Mouse (Mus musculus) intestine, embryonic 15.5 days (tissue): ENCODE results near the gene Ogfod2. TPM values are rescaled to one million over a fixed set of nuclear protein-coding genes. Genes with fewer than 3 reads are reported as not detected.

Source experiments
- ATAC-seq: fragments of 200-750 bp; cut with Nextera tagmentation; 2 replicates; pipeline ENCODE4 v1.8.0; 2017; ENCODE audit warnings: moderate TSS enrichment, moderate library complexity
- H3K27ac ChIP-seq: fragments of 300-500 bp; sonication (generic); 2 replicates; pipeline ENCODE4 v1.5.1; 2015; ENCODE audit warnings: mild to moderate bottlenecking, inconsistent platforms
- H3K27me3 ChIP-seq: fragments of 300-500 bp; sonication (generic); replicated peaks from 2 replicates; pipeline ENCODE4 v1.6.1; 2015; ENCODE audit warnings: inconsistent platforms
- H3K36me3 ChIP-seq: fragments of 300-500 bp; sonication (generic); 2 replicates; pipeline ENCODE4 v1.6.1; 2015; ENCODE audit warnings: inconsistent platforms
- H3K4me1 ChIP-seq: fragments of 300-500 bp; sonication (generic); replicated peaks from 2 replicates; pipeline ENCODE4 v1.6.1; 2015; ENCODE audit warnings: inconsistent platforms
- H3K4me2 ChIP-seq: fragments of 300-500 bp; sonication (generic); replicated peaks from 2 replicates; pipeline ENCODE4 v1.6.1; 2015; ENCODE audit warnings: mild to moderate bottlenecking, inconsistent platforms
- H3K4me3 ChIP-seq: fragments of 300-500 bp; sonication (generic); replicated peaks from 2 replicates; pipeline ENCODE4 v1.5.1; 2015; ENCODE audit warnings: inconsistent platforms
- H3K9ac ChIP-seq: fragments of 300-500 bp; sonication (generic); 2 replicates; pipeline ENCODE4 v1.6.1; 2015; ENCODE audit warnings: inconsistent platforms
- H3K9me3 ChIP-seq: fragments of 300-500 bp; sonication (generic); 2 replicates; pipeline ENCODE4 v1.6.1; 2016; ENCODE audit warnings: inconsistent platforms
- WGBS: fragments of 180-500 bp; shearing (Covaris S2); methylation state at CpG from one replicate; pipeline ENCODE4 v1.1.7; 2015; 5-methylcytosine and 5-hydroxymethylcytosine counted together
- polyA plus RNA-seq: library from polyadenylated mRNA; unstranded; fragments of >200 nt; fragmentation: Nextera tagmentation; extraction: Ambion mirVana; gene quantifications from 2 replicates; pipeline ENCODE4 v1.2.1, GENCODE M21; 2015

Gene Ogfod2
- polyA plus RNA-seq, 1 experiment from 2014 or later: 26.3 TPM

- Histone ChIP-seq H3K36me3 (peaks cover 33% of the 10 kb centered on the region), H3K9me3 (no peaks in the 10 kb centered on the region), H3K4me2 (no peak overlapping the region), H3K9ac (no peak overlapping the region), H3K4me1 (peaks cover 4% of the 10 kb centered on the region), H3K27ac (no peak overlapping the region), H3K4me3 (no peak overlapping the region), H3K27me3 (no peaks in the 10 kb centered on the region)
- 90% methylated on average over 18 of the region's 18 CpGs for WGBS
- ATAC-seq: no peak
Observed at GRCm38 (mm10) chr5:124122357-124122756, 10.3 kb downstream of the Ogfod2 start.

- Histone ChIP-seq H3K4me1 (no peaks in the 10 kb centered on the region), H3K27ac (no peak overlapping the region), H3K4me2 (no peak overlapping the region), H3K4me3 (no peak overlapping the region), H3K9me3 (no peaks in the 10 kb centered on the region), H3K9ac (no peak overlapping the region), H3K27me3 (no peaks in the 10 kb centered on the region), H3K36me3 (peaks cover 12% of the 10 kb centered on the region)
- WGBS: 90% methylated on average over 11 of the region's 11 CpGs
- no peak for ATAC-seq
Observed at GRCm38 (mm10) chr5:124125093-124125492, 13.0 kb downstream of the Ogfod2 start.

DNA sequence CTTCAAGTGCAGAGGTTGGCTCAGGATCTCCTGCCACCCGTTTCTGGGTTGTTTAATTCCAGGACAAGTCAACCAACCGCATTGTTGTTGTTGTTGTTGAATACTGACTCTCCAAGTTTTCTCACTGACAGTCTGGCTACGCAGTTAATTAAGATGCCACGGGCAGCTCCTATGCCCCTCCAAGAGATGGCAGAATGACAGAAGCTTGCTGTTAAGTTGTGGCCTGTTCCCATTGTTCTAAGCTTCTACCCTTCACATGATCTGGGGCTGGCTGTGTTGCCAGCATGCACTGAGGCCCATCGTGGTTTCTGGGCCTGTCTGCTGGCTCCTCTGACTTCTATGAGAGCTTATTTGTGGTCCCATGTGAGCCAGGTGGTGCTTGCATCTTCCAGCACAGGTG lies 22.2 kb downstream of the Ogfod2 start:
- Histone ChIP-seq H3K4me3 (no peak overlapping the region), H3K9ac (no peak overlapping the region), H3K4me1 (no peaks in the 10 kb centered on the region), H3K4me2 (no peak overlapping the region), H3K27ac (no peak overlapping the region), H3K36me3 (peaks cover 5% of the 10 kb centered on the region; the same call in 1 of the 2 replicates), H3K27me3 (no peaks in the 10 kb centered on the region), H3K9me3 (no peaks in the 10 kb centered on the region)
- 83% methylated on average over 5 of the region's 5 CpGs for WGBS
- no peak for ATAC-seq

DNA sequence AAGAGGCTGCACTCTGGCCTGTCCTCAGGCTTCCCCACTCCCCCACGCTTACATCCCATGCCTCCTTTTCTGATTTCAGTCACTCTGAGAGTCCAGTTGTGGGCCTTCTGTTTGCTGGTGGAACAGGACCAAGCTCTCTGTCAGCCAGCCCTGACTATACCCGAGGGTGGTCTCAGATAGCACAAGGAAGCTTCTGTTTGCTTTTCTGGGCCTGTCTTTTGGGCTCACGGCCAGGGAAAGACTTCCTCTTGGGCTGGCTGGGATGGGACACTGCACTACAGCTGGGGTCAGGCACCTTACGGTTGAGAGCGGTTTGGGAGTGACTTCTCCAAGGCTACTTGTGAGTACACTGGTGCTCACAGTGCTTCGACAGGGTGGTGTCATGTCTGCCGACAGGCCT lies 26.0 kb downstream of the Ogfod2 start:
- H3K27ac ChIP-seq: no peak overlapping the region
- H3K4me2 ChIP-seq: no peak overlapping the region
- peaks cover 10% of the 10 kb centered on the region for H3K36me3 ChIP-seq
- no peak overlapping the region for H3K9ac ChIP-seq
- H3K27me3 ChIP-seq: no peaks in the 10 kb centered on the region
- H3K9me3 ChIP-seq: no peaks in the 10 kb centered on the region
- whole genome bisulfite sequencing: 59% methylated on average over 7 of the region's 7 CpGs
- no peaks in the 10 kb centered on the region for H3K4me1 ChIP-seq
- ATAC-seq: no peak
- no peak overlapping the region for H3K4me3 ChIP-seq

DNA sequence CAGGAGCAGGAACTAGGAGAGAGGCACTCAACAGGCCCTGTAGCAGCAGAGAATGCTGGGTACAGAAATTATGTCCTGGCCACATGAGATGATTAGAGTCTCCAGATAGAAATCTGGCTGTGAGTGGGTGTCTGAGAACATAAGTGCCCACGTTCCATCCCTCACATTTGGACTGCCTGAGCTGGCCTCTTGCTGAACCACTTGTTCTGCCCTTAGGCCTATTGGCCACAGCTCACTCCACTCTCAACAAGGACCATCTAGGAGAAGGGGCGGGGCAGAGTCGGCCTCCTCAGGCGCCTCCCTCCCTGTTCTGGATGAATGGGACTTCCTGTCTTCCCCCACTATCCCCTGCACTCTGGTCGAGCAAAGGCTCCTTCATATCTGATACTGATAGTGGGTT lies 36.9 kb downstream of the Ogfod2 start:
- no peak overlapping the region for H3K9ac ChIP-seq
- 56% methylated on average over 5 of the region's 5 CpGs for WGBS
- H3K4me3 ChIP-seq: no peak overlapping the region
- no peaks in the 10 kb centered on the region for H3K36me3 ChIP-seq
- no peak overlapping the region for H3K27ac ChIP-seq
- no peak overlapping the region for H3K4me2 ChIP-seq
- no peaks in the 10 kb centered on the region for H3K9me3 ChIP-seq
- ATAC-seq: no peak
- no peaks in the 10 kb centered on the region for H3K27me3 ChIP-seq
- no peaks in the 10 kb centered on the region for H3K4me1 ChIP-seq

DNA sequence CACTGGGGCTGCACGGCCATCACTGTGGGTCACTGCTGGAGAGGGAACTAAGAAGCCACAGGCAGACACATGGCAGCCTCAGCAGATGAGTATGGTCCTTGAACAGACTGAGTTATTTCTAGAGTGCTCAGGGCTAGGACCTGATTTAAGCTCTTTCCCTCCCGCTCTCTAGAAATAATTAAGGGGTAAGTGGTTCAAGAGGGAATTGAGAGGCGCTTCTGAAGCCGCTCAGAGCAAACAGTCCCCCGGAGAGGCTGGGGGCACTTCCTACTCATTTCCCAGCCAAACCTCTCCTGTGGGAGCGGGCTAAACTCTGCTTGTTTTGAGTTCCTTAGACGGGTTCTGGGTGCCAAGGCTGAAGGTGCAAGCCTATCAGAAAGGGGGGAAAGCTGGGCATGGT lies 38.8 kb downstream of the Ogfod2 start:
- H3K36me3 ChIP-seq: no peaks in the 10 kb centered on the region
- no peak overlapping the region for H3K9ac ChIP-seq
- H3K4me2 ChIP-seq: no peak overlapping the region
- WGBS: 83% methylated on average over 7 of the region's 7 CpGs
- no peak overlapping the region for H3K27ac ChIP-seq
- H3K9me3 ChIP-seq: no peaks in the 10 kb centered on the region
- no peak overlapping the region for H3K4me3 ChIP-seq
- no peaks in the 10 kb centered on the region for H3K27me3 ChIP-seq
- no peaks in the 10 kb centered on the region for H3K4me1 ChIP-seq
- no peak for ATAC-seq

DNA sequence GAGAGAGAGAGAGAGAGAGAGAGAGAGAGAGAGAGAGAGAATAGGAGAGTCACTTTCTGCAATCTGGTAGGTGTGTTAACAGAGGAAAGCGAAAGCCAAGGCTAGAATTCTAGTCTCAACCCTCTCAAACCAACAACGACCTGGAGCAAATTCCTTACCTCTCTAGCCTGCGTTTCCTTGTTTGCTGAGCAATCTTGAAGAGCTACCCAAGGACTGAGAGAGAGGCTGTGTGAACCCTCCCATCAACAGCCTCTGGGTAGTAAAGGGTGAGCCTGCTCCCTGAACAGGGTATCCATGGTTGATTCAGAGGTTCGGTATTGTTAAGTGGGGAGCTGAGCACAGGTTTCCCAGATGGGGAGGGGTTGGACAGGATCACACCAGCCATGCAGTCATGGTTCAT lies 40.6 kb downstream of the Ogfod2 start:
- no peaks in the 10 kb centered on the region for H3K27me3 ChIP-seq
- no peak overlapping the region for H3K4me2 ChIP-seq
- H3K36me3 ChIP-seq: no peaks in the 10 kb centered on the region
- 67% methylated on average over 4 of the region's 4 CpGs for WGBS
- no peak overlapping the region for H3K9ac ChIP-seq
- no peak for ATAC-seq
- H3K27ac ChIP-seq: no peak overlapping the region
- H3K9me3 ChIP-seq: no peaks in the 10 kb centered on the region
- no peak overlapping the region for H3K4me3 ChIP-seq
- H3K4me1 ChIP-seq: no peaks in the 10 kb centered on the region

GRCm38 (mm10) chr5:124155943-124156342 lies 43.8 kb downstream of the Ogfod2 start:
- H3K9me3 ChIP-seq: no peaks in the 10 kb centered on the region
- 68% methylated on average over 5 of the region's 5 CpGs for WGBS
- no peak overlapping the region for H3K4me3 ChIP-seq
- H3K36me3 ChIP-seq: no peaks in the 10 kb centered on the region
- H3K4me2 ChIP-seq: no peak overlapping the region
- H3K27me3 ChIP-seq: no peaks in the 10 kb centered on the region
- no peak for ATAC-seq
- no peak overlapping the region for H3K9ac ChIP-seq
- no peak overlapping the region for H3K27ac ChIP-seq
- H3K4me1 ChIP-seq: peaks cover 11% of the 10 kb centered on the region

DNA sequence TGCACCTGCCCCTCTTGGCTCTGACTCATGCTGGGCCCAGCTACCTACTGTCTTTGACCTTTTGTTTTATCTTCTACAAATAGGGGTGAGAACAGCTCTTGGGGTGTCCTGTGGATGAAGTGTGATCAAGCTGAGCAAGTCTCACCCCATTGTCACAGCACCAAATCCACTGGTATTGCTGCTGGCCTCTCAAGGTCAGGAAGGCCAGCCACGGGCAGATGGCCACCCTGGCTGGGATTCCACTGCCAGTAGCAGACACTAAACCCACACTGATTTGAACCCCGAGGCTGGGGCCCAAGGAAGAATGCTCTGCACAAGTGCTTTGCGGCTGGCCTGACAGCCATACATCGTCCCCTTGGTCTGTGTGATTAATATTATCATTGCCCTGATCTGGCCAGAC lies 46.2 kb downstream of the Ogfod2 start:
- H3K27ac ChIP-seq: no peak overlapping the region
- no peaks in the 10 kb centered on the region for H3K9me3 ChIP-seq
- no peak overlapping the region for H3K4me3 ChIP-seq
- H3K27me3 ChIP-seq: no peaks in the 10 kb centered on the region
- 58% methylated on average over 4 of the region's 4 CpGs for WGBS
- no peak overlapping the region for H3K4me2 ChIP-seq
- ATAC-seq: no peak
- no peaks in the 10 kb centered on the region for H3K36me3 ChIP-seq
- no peak overlapping the region for H3K9ac ChIP-seq
- peaks cover 22% of the 10 kb centered on the region for H3K4me1 ChIP-seq

DNA sequence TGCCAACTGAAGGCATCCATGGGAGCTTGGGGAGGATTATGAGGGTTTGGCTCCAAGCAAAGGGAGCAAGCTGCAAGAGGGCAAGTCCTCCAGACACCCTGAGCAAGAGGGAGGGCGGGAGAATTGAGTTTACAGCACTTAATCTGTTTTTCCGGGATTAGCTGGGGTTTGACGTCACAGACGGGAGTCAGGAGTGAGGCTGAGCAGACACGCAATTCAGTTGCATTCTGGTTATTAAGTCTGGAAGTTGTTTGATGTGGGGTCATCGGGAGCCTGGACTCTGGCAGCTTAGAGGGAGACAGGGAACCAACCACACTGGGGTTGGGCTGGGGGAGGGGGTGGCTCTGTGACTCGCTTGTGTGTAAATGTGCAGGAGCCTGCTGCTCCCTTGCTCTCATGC lies 47.4 kb downstream of the Ogfod2 start:
- Histone ChIP-seq H3K27me3 (no peaks in the 10 kb centered on the region), H3K27ac (no peak overlapping the region), H3K9me3 (no peaks in the 10 kb centered on the region), H3K9ac (peak overlapping the region; percentile 30; the same call in 1 of the 2 replicates), H3K4me1 (peaks cover 32% of the 10 kb centered on the region), H3K4me2 (no peak overlapping the region), H3K4me3 (no peak overlapping the region), H3K36me3 (no peaks in the 10 kb centered on the region)
- ATAC-seq: peak; percentile 55; the same call in 1 of the 2 replicates
- 20% methylated on average over 7 of the region's 7 CpGs for WGBS

- H3K4me2 ChIP-seq: no peak overlapping the region
- no peak overlapping the region for H3K9ac ChIP-seq
- no peaks in the 10 kb centered on the region for H3K9me3 ChIP-seq
- no peak overlapping the region for H3K27ac ChIP-seq
- WGBS: 36% methylated on average over 10 of the region's 10 CpGs
- no peak for ATAC-seq
- H3K36me3 ChIP-seq: no peaks in the 10 kb centered on the region
- H3K27me3 ChIP-seq: no peaks in the 10 kb centered on the region
- H3K4me1 ChIP-seq: peaks cover 53% of the 10 kb centered on the region
- no peak overlapping the region for H3K4me3 ChIP-seq
Observed at GRCm38 (mm10) chr5:124161831-124162230, 49.7 kb downstream of the Ogfod2 start.

DNA sequence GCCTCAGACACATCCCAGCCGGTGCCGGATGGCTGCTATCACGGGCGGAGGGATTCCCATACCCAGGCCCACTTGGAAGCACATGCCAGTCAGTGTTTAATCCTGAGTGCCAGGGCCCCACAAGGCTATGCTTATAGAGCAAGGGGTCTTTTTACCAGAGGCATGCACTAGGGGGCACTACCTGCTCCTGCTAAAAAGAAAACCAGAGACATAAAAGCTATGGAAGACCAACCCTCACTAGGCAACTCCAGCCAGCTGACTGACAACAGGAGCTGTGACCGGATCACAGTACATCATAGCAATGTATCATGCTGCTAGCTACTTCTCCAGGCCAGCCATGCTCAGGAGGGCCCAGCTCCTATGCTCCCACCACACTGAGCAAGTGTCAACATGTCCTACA lies 50.5 kb downstream of the Ogfod2 start:
- Histone ChIP-seq H3K9ac (no peak overlapping the region), H3K4me3 (no peak overlapping the region), H3K27ac (no peak overlapping the region), H3K4me1 (peaks cover 56% of the 10 kb centered on the region), H3K9me3 (no peaks in the 10 kb centered on the region), H3K4me2 (no peak overlapping the region), H3K27me3 (no peaks in the 10 kb centered on the region), H3K36me3 (no peaks in the 10 kb centered on the region)
- ATAC-seq: peak; percentile 48
- WGBS: 61% methylated on average over 5 of the region's 5 CpGs

DNA sequence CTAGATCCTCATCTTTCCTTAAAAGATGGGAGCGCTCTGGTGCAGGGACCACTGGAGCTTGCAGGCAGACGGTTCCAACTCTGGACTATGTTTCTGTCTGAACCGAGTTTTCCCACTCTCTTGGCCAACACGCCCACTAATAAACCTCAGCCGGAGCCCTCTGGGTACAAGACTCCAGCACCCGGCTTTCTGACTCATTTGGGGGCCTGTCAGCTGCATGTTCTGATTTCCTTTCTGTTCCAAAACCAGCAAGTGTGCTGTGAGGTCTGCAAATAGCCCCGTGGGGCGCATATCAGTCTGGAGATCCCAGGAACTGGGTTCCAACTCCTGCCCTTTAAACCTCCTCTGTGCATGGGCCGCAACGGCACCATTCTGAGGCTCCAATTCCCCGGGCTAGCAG lies 51.3 kb downstream of the Ogfod2 start:
- Histone ChIP-seq H3K27me3 (no peaks in the 10 kb centered on the region), H3K36me3 (no peaks in the 10 kb centered on the region), H3K4me2 (no peak overlapping the region), H3K9ac (no peak overlapping the region), H3K27ac (no peak overlapping the region), H3K4me1 (peaks cover 56% of the 10 kb centered on the region), H3K4me3 (no peak overlapping the region), H3K9me3 (no peaks in the 10 kb centered on the region)
- WGBS: 77% methylated on average over 11 of the region's 11 CpGs
- no peak for ATAC-seq
